Mouse (Mus musculus) kidney, postnatal 25 days (tissue): ENCODE measurements around the gene Sgta.
"Not testable (repeated sequence)": the region's sequence is repeated elsewhere in the genome, so short reads cannot be mapped to it uniquely, and the experiment has no call there.

Experiments
- DNase-seq, 2 experiments: peaks; one replicate each; pipeline ENCODE4 v3.0.0; 2021; ENCODE audit warnings: mixed read lengths in 2 of 2

Sgta gene

DNA sequence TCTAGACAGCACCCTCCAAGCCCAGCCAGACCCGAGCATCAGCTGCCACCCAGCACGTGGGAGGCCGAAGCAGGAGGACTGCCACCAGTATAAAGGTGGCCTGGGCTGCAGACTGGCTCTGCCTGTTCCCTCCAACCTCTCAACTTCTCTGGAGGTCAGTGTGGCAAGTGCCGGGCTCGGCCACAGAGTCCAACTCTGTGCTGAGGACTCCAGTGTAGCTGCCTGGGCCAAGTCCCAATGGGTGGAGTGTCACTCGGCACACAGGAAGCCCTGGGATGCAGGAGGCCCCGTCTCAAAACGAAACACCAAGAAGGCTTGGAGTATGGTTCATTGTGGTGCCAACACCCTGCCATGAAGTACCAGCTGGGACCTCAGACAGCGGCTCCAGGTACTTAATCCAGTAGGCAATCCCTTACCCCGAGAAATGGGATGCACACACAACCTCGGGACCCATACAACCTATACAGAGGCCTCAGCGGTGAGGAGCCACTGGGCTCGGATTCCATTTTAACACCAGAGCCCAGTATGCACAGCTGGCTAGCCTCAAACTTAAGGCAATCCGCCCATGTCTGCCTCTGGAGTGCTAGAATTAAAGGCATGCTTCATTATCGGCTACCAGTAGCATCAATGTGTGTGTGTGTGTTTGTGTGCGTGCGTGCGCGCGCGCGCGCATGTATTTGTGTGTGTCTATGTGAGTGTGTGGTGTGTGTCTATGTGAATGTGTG, 2.4 kb downstream of the Sgta start:
- no peak for DNase-seq

DNA sequence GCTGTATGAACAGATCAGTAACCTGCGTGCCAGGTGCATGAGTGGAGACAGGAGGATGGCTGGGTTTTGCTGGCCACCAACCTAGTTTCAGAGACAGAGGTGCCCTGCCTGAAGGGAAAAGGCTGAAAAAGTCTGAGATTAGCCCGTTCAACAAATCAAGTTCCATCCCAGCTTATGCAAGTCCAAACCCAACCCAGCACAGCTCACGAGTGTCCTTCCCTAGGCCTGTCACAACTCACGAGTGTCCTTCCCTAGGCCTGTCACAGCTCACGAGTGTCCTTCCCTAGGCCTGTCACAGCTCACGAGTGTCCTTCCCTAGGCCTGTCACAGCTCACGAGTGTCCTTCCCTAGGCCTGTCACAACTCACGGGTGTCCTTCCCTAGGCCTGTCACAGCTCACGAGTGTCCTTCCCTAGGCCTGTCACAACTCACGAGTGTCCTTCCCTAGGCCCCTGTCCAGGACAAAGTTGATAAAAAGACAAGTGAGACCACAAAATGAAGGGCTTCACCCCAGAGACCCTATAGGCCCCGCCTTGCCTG, 4.1 kb downstream of the Sgta start:
- not testable (repeated sequence) for DNase-seq

DNA sequence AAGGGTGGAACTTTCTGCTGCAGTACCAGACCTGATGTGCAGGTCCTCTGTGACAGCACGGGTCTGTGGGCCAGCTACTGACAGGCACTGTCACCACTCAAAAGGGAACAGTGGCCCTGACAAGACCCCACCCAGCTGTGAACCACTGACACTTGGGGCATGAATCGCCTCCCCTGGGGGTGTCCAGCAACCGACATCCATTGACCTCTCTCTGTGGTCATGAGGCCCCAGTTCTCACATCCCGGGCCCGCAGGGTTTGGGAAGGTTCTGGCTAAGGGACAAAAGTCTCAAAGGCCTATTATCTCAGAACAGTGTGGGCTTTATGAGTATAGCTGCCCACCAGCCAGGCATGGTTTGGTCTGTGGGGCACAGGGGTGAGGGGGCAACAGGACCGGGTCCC, 4.8 kb downstream of the Sgta start:
- DNase-seq = no peak

DNA sequence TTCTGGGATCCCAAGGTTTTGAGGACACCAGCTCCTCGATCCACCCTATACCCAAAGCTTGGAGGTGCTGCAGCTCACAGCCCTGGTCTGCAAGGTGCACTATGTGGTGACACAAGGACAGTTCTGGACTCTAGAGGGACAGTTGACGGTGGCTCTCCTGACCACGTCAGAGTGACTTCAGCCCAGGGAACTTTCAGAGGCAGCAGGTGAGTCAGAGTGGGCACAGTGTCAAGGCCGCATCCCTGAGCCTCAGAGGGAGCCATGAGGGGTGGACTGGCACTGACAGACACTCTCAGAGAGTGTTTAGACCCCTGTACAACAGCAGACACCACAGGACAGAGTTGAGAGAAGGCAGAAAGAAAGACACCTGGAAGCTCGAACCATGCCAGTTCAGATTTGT, 7.4 kb downstream of the Sgta start:
- no peak for DNase-seq

DNA sequence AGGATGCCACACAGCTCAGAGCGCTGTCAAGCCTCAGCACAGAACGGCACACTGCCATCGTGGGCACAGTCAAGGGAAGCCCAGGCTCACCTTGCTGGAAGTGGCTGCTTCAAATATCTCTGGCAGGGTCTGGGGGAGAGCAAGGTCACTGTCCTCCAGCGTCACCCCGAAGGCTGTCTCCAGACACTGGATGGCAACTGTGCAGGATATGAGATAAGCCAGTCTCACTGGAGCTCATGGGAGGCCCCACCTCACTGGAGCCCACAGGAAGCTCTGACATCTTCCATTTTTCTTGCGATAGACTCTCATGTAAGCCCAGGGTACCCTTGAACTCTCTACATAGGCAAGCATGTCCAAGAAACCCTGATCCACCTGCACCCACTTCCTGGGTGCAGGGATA, 8.8 kb downstream of the Sgta start:
- DNase-seq = no peak

DNA sequence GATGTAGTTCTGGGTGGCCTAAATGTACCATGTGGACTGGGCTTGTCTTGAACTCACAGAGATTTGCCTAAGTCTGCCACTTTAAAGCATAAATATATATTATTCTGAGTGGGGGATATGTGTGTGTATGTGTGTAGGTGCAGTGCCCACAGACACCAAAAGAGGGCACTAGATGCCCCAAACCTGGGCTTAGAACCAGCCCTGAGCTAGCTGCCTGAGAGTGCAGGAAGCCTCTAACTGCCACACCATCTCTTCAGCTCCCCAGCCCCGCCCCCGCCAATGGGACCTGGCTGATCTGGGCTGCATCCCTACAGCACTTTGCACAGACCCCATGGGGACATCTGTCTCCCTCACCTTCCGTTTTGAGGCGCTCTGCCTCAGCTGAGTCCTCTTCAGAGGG, 9.3 kb downstream of the Sgta start:
- peak; percentile 24 to 39 for DNase-seq

DNA sequence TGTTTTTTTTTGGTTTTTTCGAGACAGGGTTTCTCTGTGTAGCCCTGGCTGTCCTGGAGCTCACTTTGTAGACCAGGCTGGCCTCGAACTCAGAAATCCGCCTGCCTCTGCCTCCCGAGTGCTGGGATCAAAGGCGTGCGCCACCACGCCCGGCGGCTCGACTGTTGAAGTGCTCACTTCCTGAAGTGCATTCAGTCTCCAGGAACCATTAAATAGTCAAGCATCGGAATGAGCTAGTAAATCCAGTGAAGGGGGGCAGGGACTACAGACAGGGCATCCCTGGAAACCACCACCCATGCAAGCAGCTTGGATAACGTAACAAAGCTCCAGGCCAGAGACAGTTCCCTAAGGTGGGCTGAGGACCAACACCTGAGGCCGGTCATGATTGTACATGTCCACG, 14.7 kb downstream of the Sgta start:
- not testable (repeated sequence) for DNase-seq

DNA sequence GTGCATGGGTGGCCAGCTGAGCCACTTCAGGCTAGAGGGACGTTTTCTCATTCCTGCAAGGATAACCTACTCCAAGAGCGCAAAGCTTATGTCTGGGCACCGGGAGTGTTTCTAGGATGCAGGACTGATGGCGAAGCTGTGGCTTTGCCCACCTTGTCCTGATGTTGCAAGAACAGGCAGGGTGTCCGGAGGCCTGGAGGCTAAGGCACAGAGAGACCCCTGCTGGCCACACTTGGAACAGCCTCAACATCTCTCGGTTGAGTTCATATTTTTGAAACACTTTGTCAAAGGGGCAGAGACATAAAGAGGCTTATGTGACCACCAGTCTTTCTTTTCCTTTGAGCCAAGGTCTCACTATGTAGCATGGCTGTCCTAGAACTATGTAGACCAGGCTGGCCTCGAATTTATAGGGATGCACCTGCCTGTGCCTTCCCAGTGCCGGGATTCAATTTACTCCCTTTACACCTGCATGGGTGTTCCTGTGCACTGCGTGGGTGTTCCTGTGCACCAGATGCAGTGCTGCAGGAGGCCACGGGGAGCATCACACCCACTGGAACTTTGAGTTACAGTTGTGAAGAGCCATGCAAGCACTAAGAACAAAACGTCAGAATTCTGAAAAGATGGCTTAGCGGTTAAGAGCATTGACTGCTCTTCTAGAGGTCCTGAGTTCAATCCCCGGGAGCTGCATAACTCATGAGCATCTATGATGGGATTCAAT, 18.4 kb downstream of the Sgta start:
- peak; percentile 72 to 81 for DNase-seq

DNA sequence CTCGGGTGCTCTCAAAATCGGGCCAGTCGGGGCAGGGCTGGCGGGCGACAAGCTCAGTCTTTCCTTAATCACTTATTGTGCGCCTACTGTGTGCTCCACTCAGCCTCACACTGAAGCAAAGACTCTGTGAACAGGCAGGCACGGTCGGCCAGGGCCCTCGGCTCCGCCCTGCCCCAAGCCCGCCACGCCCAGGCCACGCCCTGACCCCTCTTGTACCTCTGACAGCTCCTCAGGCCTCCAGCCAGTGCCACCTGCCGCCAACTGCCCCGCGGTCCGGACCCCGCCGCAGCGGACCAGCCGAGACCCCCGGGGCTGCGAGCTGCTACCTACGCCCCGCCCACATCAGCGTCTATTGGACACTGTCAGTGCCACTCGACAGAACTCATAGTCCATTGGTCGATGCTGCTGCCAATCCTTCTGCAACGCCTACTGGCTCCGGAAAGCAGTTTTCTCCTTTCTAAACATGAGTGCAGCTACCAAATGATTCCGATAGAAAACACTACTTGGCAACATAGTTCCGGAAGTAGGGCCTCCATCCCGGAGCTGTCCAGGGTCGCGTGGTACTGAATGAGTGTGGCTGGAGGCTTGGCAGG, 22.9 kb downstream of the Sgta start, which contains the start of gene Slc39a3:
Gene Slc39a3, minus strand, starts transcription at position 439 of the 593 bp plus-strand sequence.
- DNase-seq = peak; percentile 99 to 100

DNA sequence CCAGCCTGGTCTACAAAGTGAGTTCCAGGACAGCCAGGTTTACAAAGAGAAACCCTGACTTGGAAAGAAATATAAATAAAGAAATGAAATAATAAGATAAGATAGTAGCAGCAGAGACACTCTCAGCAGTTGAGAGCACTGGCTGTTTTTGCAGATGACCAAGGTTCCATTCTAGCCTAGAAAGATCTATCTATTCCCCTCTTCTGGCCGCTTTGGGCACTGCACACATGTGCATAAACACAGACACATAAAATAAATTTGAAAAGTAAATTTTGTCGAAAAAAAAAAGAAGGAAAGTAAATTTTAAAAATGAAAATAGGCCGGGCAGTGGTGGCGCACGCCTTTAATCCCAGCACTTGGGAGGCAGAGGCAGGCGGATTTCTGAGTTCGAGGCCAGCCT, 23.7 kb downstream of the Sgta start:
- DNase-seq = peak; percentile 26 to 47

DNA sequence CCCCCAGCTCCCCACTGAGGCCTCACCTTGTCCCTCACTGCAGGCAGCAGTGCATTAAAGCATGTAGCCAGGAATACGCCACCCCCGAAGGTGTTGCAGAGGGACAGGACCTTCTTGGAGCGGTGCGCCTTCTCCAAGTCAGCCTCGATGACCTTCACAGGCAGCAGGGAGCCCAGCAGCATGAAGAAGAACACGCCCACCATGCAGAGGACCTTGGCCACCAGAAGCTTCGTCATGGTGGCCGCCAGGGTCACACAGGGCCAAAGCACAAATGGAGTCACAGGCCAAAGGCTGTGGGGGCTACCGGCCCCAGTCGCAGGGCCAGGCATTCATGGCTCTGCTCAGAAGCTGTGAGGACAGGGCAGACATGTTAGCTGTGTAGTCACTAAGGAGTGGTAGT, 26.4 kb downstream of the Sgta start:
- no peak for DNase-seq

DNA sequence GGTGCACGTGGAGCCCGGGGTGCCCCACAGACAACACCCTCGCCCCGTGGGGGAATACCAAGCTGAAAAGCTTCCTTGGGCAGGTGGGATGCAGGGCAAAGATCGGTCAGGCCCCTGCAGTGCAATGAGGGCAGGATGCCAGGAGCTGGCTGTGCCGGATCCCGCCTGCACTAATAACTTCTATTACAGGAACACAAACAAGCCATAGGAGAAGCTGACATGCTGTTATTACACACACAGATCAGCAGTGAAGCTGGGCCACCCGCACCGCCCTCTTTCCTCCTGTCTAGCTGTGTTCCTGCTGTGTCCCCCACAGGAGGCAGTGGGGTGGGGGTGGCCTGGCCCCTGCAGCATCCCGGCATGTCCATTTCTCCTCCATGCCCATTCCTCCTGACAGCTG, 30.9 kb downstream of the Sgta start:
- peak in 1 of 2 experiments; percentile 27 for DNase-seq

DNA sequence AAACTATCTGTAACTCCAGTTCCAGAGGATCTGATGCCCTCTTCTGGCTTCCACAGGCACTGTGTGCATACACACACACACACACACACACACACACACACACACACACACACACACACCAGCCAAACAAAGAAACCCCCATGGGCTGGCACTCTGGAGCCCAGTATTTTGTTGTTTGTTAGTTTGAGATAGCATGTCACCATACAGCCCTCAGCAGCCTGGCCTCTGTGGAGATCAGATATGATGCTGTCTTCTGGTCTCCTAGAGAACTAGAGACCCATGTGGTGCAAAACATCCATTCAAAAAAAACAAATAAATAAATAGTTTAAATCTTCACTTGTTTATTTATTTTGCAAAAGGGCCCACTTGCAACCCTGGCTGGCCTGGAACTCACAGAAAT, 31.8 kb downstream of the Sgta start:
- DNase-seq = no peak

DNA sequence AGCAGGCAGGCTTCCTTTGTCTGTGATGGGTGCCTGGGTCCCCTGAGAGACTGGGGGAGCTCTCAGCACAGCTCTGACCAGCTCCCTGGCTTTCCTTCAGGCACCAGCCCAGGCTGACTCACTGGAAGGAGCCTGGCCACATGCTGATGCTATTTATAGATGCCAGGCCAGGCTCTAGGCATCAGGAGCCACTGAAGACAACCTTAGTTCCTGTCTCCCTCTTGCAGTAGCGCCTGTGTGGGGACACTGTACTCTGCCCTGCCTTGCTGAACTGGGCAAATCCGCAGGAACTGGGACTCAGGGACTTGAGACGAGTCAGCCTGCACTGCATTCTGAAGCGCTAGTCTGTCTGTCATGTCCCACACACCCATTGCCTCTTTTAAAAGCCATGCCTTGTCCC, 32.6 kb downstream of the Sgta start:
- DNase-seq = no peak

DNA sequence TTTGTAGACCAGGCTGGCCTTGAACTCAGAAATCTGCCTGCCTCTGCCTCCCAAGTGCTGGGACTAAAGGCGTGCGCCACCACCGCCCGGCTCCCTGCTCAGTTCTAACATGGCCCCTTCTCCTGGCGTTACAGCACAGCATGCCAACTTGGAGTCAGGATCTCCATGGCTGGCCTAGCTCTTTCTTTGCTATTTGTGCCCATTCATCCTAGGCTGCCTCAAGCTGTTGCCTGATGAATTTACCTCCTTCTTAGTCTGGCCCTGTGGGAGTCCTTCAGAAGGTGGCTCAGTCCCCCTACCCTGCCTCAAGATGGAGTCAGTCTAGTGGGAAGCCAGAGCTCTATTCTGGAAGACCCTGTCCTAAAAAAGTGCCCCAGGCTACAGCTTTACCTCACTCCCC, 33.1 kb downstream of the Sgta start:
- no peak for DNase-seq

DNA sequence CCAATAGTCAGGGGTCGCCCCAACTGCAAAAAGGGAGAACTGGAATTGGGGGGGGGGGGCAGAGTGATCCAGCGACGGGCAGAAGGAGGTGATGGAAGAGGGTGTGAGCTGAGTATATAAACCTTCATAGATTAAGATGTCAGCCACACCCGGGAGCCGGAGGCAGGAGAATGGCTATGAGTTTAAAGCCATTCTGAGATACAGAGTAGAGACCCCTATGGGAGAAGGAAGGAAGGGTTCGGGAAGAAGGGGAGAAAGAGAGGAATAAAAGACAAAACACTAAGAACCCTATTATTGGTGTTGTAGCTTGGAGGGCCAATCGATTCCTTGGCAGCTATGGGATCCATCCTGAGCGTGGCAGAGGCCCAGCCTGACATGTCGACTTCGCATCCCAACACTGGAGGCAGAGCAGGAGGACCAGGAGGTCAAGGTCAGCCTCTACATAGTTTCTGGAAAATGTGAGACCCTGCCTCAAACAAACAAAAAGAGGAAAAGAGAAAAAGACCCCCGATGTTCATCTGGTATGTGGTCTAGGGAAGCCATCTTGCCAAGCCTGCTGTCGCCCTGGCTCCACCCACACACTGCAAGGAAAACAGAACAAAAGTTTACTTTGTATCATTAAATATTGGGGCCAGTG, 34.2 kb downstream of the Sgta start, which contains the start of gene Diras1:
Gene Diras1, minus strand, starts transcription at position 24 of the 637 bp plus-strand sequence.
- no peak for DNase-seq

DNA sequence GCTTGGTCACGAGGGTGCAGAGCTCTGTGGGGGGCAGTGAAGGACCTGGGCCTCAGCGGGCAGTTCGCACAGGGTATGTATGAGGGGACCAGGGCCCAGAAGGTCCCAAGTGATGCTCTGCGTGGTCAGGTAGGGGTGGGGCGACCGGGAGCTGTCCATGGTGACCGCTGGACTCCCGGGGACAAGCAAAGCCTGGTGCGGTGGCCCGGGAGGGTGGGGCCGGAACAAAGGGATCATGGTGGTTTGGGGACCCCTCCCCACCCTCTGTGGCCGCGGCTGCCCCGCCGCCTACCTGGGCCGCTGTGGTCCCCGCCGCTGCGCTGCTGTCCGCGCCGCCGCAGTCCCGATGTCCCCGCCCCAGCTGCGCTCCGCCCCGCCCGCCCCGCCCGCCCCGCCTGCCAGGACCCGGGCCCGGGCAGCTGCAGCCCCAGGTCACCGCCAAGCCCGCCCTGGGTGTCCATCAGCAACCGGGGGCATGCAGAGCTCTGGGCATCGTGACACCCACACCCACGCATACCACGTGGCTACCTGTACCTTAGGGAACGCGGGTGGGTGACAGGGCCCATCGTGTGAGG, 34.8 kb downstream of the Sgta start:
- DNase-seq = peak in 1 of 2 experiments; percentile 37

DNA sequence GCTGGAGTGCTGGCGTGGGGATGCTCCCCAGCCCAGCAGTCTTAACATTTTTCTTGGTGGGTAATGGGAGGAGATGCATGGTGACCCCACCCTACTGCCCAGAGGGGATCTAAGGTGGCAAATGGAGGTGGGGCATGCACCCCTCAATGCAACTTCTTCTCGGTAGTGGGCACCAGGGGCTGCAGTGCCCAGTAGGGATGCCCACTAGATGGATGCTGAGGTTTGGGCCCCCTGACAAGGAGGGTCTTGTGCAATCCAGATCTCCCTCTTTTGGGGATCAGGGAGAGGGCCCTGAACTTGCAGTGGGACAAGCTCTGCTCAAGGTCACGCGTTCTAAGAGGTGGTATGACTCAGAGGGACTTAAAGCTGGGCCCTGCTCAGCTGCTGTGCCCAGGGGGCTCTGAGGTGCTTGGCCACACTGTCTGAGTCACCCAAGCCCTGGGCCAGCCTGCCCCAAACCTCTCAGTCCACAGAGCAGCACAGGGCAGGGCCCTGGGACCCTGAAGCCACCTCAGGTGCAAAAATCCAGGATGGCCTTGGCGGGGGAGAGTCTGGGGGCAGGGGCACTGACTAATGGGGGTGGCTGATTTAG, 35.5 kb downstream of the Sgta start:
- DNase-seq = no peak

DNA sequence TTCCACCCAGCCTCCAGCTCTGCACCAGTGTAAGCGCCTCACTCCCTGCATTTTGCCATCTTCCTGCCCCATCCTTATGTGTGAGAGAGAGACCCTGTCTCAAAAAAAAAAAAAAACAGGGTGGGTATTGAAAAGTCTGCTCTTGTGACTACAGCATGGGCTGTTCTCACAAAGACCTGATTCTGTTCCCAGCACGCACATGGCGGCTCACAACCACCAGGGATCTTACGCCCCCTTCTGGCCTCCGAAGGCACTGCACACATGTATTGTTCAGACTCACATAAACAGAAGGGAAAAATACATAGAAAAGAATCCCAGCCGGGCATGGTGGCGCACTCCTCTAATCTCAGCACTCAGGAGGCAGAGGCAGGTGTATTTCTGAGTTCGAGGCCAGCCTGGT, 37.2 kb downstream of the Sgta start:
- no peak for DNase-seq

DNA sequence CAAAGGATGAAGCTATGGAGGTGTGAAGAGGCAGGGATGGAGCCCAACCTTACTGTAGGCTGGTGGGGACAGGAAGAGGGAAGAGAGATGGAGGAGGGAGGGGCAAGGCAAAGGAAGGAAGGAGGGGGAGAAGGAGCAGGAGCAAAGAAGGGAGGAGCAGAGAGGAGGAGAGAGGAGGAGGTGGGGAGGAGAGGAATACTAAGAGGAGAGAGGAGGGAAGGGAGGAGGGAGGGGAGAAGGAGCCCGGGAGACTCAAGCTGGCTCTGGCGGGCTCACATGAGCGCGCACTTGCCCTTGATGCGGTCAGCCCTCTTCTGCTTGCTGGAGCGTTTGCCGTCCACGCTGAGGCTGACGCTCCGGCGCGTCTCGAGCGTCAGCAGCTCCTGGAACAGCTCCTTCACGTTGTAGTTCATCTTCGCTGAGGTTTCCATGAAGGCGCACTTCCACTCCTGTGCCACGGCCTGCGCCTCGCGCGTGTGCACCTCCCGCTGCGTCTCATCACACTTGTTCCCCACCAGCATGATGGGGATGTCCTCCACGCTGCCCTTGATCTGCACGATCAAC, 38.4 kb downstream of the Sgta start:
- no peak for DNase-seq

DNA sequence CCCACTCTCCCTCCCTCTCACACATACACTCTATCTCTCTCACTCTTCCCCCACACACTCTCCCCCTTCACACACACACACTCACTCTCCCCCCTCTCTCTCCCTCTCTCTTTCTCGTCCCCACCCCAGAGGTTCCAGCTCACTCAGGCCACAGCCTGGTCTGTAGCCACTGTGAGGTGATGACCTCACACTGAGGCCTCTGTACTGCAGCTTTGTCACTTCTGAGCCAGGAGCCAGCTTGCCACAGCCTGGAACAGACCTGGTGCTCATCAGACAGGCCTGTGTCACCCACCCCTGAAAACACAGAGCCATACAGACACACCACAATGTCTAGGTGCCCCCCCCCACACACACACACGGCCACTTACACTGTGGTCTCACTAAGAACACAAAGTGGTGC, 39.8 kb downstream of the Sgta start:
- no peak for DNase-seq

DNA sequence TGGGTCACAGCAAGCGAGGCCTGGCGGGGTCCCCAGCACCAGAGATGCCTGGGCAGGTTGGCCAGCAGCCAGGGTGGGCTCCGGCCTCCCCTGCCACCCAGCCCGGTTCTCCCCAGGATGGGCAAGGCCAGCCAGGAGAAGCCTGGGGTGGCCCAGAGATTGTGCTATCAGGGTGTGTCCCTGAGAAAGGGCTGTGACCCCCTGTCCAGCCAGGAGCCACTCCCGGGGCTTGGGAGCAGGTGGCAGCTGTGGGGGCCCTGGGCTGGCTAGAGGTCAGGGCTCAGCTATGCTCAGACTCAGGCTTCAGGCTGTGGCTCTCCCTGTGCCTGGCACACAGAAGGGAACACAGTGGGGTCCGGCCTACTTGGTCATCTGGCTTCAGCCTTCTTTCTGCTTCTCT, 40.3 kb downstream of the Sgta start:
- DNase-seq = peak in 1 of 2 experiments; percentile 28
